Mouse (Mus musculus) cerebellum, adult 2 months (tissue): Measurements from ENCODE around the gene Cnot10.

ENCODE experiments used
- CTCF ChIP-seq: fragments of 200-500 bp; IDR thresholded peaks from 2 replicates; pipeline ENCODE4 v1.5.1; 2011; ENCODE audit warnings: low read depth, mild to moderate bottlenecking, control low read depth, low read length, moderate library complexity, borderline replicate concordance; ENCODE audit not compliant: insufficient read depth
- POLR2A ChIP-seq: fragments of 200-500 bp; IDR thresholded peaks from 2 replicates; pipeline ENCODE4 v1.6.1; 2011; ENCODE audit warnings: low read length, control low read depth, borderline replicate concordance; ENCODE audit not compliant: insufficient read depth

GRCm38 (mm10) chr9:114538996-114539563, 100.9 kb downstream of the Cnot10 start:
- TF ChIP-seq CTCF = no peak
- TF ChIP-seq POLR2A = no peak
